Mouse (Mus musculus): ENCODE data around the gene Hoxb6.

The Hoxb6 gene

GRCm38 (mm10) chr11:96286739-96287385 lies 5.4 kb upstream of the Hoxb6 start:
- no peak for DNase-seq

- no peak for DNase-seq
These were observed 4.9 kb upstream of the Hoxb6 start for GRCm38 (mm10) chr11:96287411-96287810.

GRCm38 (mm10) chr11:96288455-96289221 lies 3.6 kb upstream of the Hoxb6 start:
- DNase-seq: no peak

- no peak for DNase-seq
These were observed 3.0 kb upstream of the Hoxb6 start for GRCm38 (mm10) chr11:96289293-96289692.

- no peak for DNase-seq
These were observed 2.4 kb upstream of the Hoxb6 start for GRCm38 (mm10) chr11:96289837-96290236.

GRCm38 (mm10) chr11:96290705-96291355 lies 1.4 kb upstream of the Hoxb6 start:
- DNase-seq: no peak

- DNase-seq: no peak
These were observed 457 bp downstream of the Hoxb6 start for GRCm38 (mm10) chr11:96292565-96293301.

- DNase-seq: no peak
These were observed 1.1 kb downstream of the Hoxb6 start for GRCm38 (mm10) chr11:96293302-96293921.

- no peak for DNase-seq
These were observed 2.2 kb downstream of the Hoxb6 start for GRCm38 (mm10) chr11:96294245-96295091.

- no peak for DNase-seq
These were observed 3.0 kb downstream of the Hoxb6 start for GRCm38 (mm10) chr11:96295092-96295835.

- DNase-seq: no peak
These were observed 4.7 kb downstream of the Hoxb6 start for GRCm38 (mm10) chr11:96296997-96297396.

GRCm38 (mm10) chr11:96297428-96297827 lies 5.2 kb downstream of the Hoxb6 start:
- no peak for DNase-seq

- no peak for DNase-seq
These were observed 5.8 kb downstream of the Hoxb6 start for GRCm38 (mm10) chr11:96297968-96298635.

GRCm38 (mm10) chr11:96298895-96299667 lies 6.8 kb downstream of the Hoxb6 start:
- no peak for DNase-seq

GRCm38 (mm10) chr11:96299781-96300180 lies 7.5 kb downstream of the Hoxb6 start:
- DNase-seq: no peak

- no peak for DNase-seq
These were observed 8.2 kb downstream of the Hoxb6 start for GRCm38 (mm10) chr11:96300354-96301063.

GRCm38 (mm10) chr11:96301064-96301431 lies 8.8 kb downstream of the Hoxb6 start:
- no peak for DNase-seq

GRCm38 (mm10) chr11:96301837-96302236 lies 9.6 kb downstream of the Hoxb6 start:
- DNase-seq: peak; percentile 41
